Mouse (Mus musculus): ENCODE measurements at regions not wholly inside any gene's neighbourhood (a gene's known extent, or its start where the extent isn't known, plus 50 kb on each side); places are given as distances from the start of the nearest gene placed in this dataset.

- Histone ChIP-seq H3K4me2 (no peak overlapping the region), H3K27me3 (ENCODE audit: control insufficient read depth, insufficient read depth, low read length) (no peaks in the 10 kb centered on the region), H3K4me3 (ENCODE audit: low read depth, low read length) (no peak overlapping the region), H3K4me1 (ENCODE audit: control insufficient read depth, insufficient read depth, low read length) (no peaks in the 10 kb centered on the region), H3K27ac (ENCODE audit: low read depth, low read length) (no peak overlapping the region), H3K9me3 (replicated peaks; ENCODE audit: control insufficient read depth, low read length) (no peaks in the 10 kb centered on the region), H3K36me3 (ENCODE audit: control insufficient read depth, insufficient read depth, low read length) (no peaks in the 10 kb centered on the region), H3K9ac (ENCODE audit: low read depth, low read length) (no peak overlapping the region)
- no peak for ATAC-seq (replicated peaks; ENCODE audit: insufficient number of reproducible peaks, low FRiP score, low TSS enrichment)
- WGBS (ENCODE audit: insufficient replicate concordance), result 52% methylated on average over 5 of the region's 5 CpGs
Observed at GRCm38 (mm10) chr4:89433528-89433927, 122.7 kb upstream of the Cdkn2b start.

GRCm38 (mm10) chr4:89431520-89431919 is 120.7 kb upstream of the Cdkn2b start:
- no peak overlapping the region for H3K4me3 ChIP-seq (ENCODE audit: low read depth, low read length)
- H3K9me3 ChIP-seq (replicated peaks; ENCODE audit: control insufficient read depth, low read length), result no peaks in the 10 kb centered on the region
- no peak overlapping the region for H3K9ac ChIP-seq (ENCODE audit: low read depth, low read length)
- no peak overlapping the region for H3K27ac ChIP-seq (ENCODE audit: low read depth, low read length)
- H3K4me1 ChIP-seq (ENCODE audit: control insufficient read depth, insufficient read depth, low read length), result no peaks in the 10 kb centered on the region
- 65% methylated on average over 6 of the region's 6 CpGs for WGBS (ENCODE audit: insufficient replicate concordance)
- H3K36me3 ChIP-seq (ENCODE audit: control insufficient read depth, insufficient read depth, low read length), result no peaks in the 10 kb centered on the region
- ATAC-seq (replicated peaks; ENCODE audit: insufficient number of reproducible peaks, low FRiP score, low TSS enrichment), result no peak
- H3K4me2 ChIP-seq, result no peak overlapping the region
- H3K27me3 ChIP-seq (ENCODE audit: control insufficient read depth, insufficient read depth, low read length), result no peaks in the 10 kb centered on the region

GRCm38 (mm10) chr4:89428465-89428864 is 117.6 kb upstream of the Cdkn2b start:
- Histone ChIP-seq H3K4me1 (ENCODE audit: control insufficient read depth, insufficient read depth, low read length) (no peaks in the 10 kb centered on the region), H3K9ac (ENCODE audit: low read depth, low read length) (no peak overlapping the region), H3K9me3 (replicated peaks; ENCODE audit: control insufficient read depth, low read length) (no peaks in the 10 kb centered on the region), H3K36me3 (ENCODE audit: control insufficient read depth, insufficient read depth, low read length) (no peaks in the 10 kb centered on the region), H3K4me2 (no peak overlapping the region), H3K27ac (ENCODE audit: low read depth, low read length) (peak overlapping the region; percentile 36; the same call in 1 of the 2 replicates), H3K4me3 (ENCODE audit: low read depth, low read length) (no peak overlapping the region), H3K27me3 (ENCODE audit: control insufficient read depth, insufficient read depth, low read length) (no peaks in the 10 kb centered on the region)
- ATAC-seq (replicated peaks; ENCODE audit: insufficient number of reproducible peaks, low FRiP score, low TSS enrichment), result no peak
- WGBS (ENCODE audit: insufficient replicate concordance), result 50% methylated on average over 1 of the region's 1 CpGs

GRCm38 (mm10) chr4:89427345-89428293 is 116.8 kb upstream of the Cdkn2b start:
- H3K4me3 ChIP-seq (ENCODE audit: low read depth, low read length), result no peak overlapping the region
- peak overlapping the region; percentile 54; the same call in 1 of the 2 replicates for H3K27ac ChIP-seq (ENCODE audit: low read depth, low read length)
- H3K4me1 ChIP-seq (ENCODE audit: control insufficient read depth, insufficient read depth, low read length), result no peaks in the 10 kb centered on the region
- H3K9me3 ChIP-seq (replicated peaks; ENCODE audit: control insufficient read depth, low read length), result no peaks in the 10 kb centered on the region
- H3K4me2 ChIP-seq, result no peak overlapping the region
- no peak overlapping the region for H3K9ac ChIP-seq (ENCODE audit: low read depth, low read length)
- H3K36me3 ChIP-seq (ENCODE audit: control insufficient read depth, insufficient read depth, low read length), result no peaks in the 10 kb centered on the region
- no peaks in the 10 kb centered on the region for H3K27me3 ChIP-seq (ENCODE audit: control insufficient read depth, insufficient read depth, low read length)
- ATAC-seq (replicated peaks; ENCODE audit: insufficient number of reproducible peaks, low FRiP score, low TSS enrichment), result peak; percentile 82
- WGBS (ENCODE audit: insufficient replicate concordance), result 43% methylated on average over 9 of the region's 9 CpGs

- H3K27me3 ChIP-seq (ENCODE audit: control insufficient read depth, insufficient read depth, low read length), result no peaks in the 10 kb centered on the region
- no peaks in the 10 kb centered on the region for H3K9me3 ChIP-seq (replicated peaks; ENCODE audit: control insufficient read depth, low read length)
- H3K27ac ChIP-seq (ENCODE audit: low read depth, low read length), result no peak overlapping the region
- H3K36me3 ChIP-seq (ENCODE audit: control insufficient read depth, insufficient read depth, low read length), result no peaks in the 10 kb centered on the region
- ATAC-seq (replicated peaks; ENCODE audit: insufficient number of reproducible peaks, low FRiP score, low TSS enrichment), result no peak
- WGBS (ENCODE audit: insufficient replicate concordance), result 56% methylated on average over 2 of the region's 2 CpGs
- H3K4me1 ChIP-seq (ENCODE audit: control insufficient read depth, insufficient read depth, low read length), result no peaks in the 10 kb centered on the region
- H3K4me3 ChIP-seq (ENCODE audit: low read depth, low read length), result no peak overlapping the region
- H3K9ac ChIP-seq (ENCODE audit: low read depth, low read length), result no peak overlapping the region
- H3K4me2 ChIP-seq, result no peak overlapping the region
Observed at GRCm38 (mm10) chr4:89425916-89426315, 115.1 kb upstream of the Cdkn2b start.

GRCm38 (mm10) chr4:89421694-89422354 is 111.0 kb upstream of the Cdkn2b start:
- Histone ChIP-seq H3K4me3 (ENCODE audit: low read depth, low read length) (no peak overlapping the region), H3K4me2 (no peak overlapping the region), H3K4me1 (ENCODE audit: control insufficient read depth, insufficient read depth, low read length) (no peaks in the 10 kb centered on the region), H3K9me3 (replicated peaks; ENCODE audit: control insufficient read depth, low read length) (no peaks in the 10 kb centered on the region), H3K27me3 (ENCODE audit: control insufficient read depth, insufficient read depth, low read length) (no peaks in the 10 kb centered on the region), H3K36me3 (ENCODE audit: control insufficient read depth, insufficient read depth, low read length) (no peaks in the 10 kb centered on the region), H3K27ac (ENCODE audit: low read depth, low read length) (no peak overlapping the region), H3K9ac (ENCODE audit: low read depth, low read length) (no peak overlapping the region)
- no peak for ATAC-seq (replicated peaks; ENCODE audit: insufficient number of reproducible peaks, low FRiP score, low TSS enrichment)
- WGBS (ENCODE audit: insufficient replicate concordance), result 50% methylated on average over 6 of the region's 6 CpGs

- H3K4me3 ChIP-seq (ENCODE audit: low read depth, low read length), result no peak overlapping the region
- H3K9me3 ChIP-seq (replicated peaks; ENCODE audit: control insufficient read depth, low read length), result no peaks in the 10 kb centered on the region
- no peak overlapping the region for H3K9ac ChIP-seq (ENCODE audit: low read depth, low read length)
- H3K4me1 ChIP-seq (ENCODE audit: control insufficient read depth, insufficient read depth, low read length), result no peaks in the 10 kb centered on the region
- ATAC-seq (replicated peaks; ENCODE audit: insufficient number of reproducible peaks, low FRiP score, low TSS enrichment), result no peak
- no peak overlapping the region for H3K4me2 ChIP-seq
- no peak overlapping the region for H3K27ac ChIP-seq (ENCODE audit: low read depth, low read length)
- 78% methylated on average over 5 of the region's 5 CpGs for WGBS (ENCODE audit: insufficient replicate concordance)
- no peaks in the 10 kb centered on the region for H3K27me3 ChIP-seq (ENCODE audit: control insufficient read depth, insufficient read depth, low read length)
- no peaks in the 10 kb centered on the region for H3K36me3 ChIP-seq (ENCODE audit: control insufficient read depth, insufficient read depth, low read length)
Observed at GRCm38 (mm10) chr4:89420868-89421267, 110.0 kb upstream of the Cdkn2b start.

GRCm38 (mm10) chr4:89419507-89419906 is 108.7 kb upstream of the Cdkn2b start:
- Histone ChIP-seq H3K4me1 (ENCODE audit: control insufficient read depth, insufficient read depth, low read length) (no peaks in the 10 kb centered on the region), H3K27ac (ENCODE audit: low read depth, low read length) (no peak overlapping the region), H3K36me3 (ENCODE audit: control insufficient read depth, insufficient read depth, low read length) (no peaks in the 10 kb centered on the region), H3K4me2 (no peak overlapping the region), H3K9ac (ENCODE audit: low read depth, low read length) (no peak overlapping the region), H3K4me3 (ENCODE audit: low read depth, low read length) (no peak overlapping the region), H3K9me3 (replicated peaks; ENCODE audit: control insufficient read depth, low read length) (no peaks in the 10 kb centered on the region), H3K27me3 (ENCODE audit: control insufficient read depth, insufficient read depth, low read length) (no peaks in the 10 kb centered on the region)
- no peak for ATAC-seq (replicated peaks; ENCODE audit: insufficient number of reproducible peaks, low FRiP score, low TSS enrichment)
- WGBS (ENCODE audit: insufficient replicate concordance), result 81% methylated on average over 7 of the region's 7 CpGs

Data from heart, embryonic 11.5 days (tissue).